Mouse (Mus musculus): ENCODE data around the gene Nudt4. TPM values are rescaled to one million over a fixed set of nuclear protein-coding genes. Genes with fewer than 3 reads are reported as not detected.

The Nudt4 gene
- total and polyA plus RNA-seq, 2 experiments from 2014 or later: 55.5 to 64.7 TPM

GRCm38 (mm10) chr10:95515293-95515931, 48.5 kb downstream of the Nudt4 start:
- Histone ChIP-seq H3K27me3 (ENCODE audit: insufficient read depth, low read length) (no peaks in the 10 kb centered on the region), H3K9me3 (ENCODE audit: low read length) (no peaks in the 10 kb centered on the region), H3K36me3 (ENCODE audit: insufficient read depth, low read length) (no peaks in the 10 kb centered on the region), H3K4me3 (ENCODE audit: low read length) (peak overlapping the region; percentile 97), H3K9ac (replicated peaks; ENCODE audit: low read length) (peak overlapping the region; percentile 96), H3K4me2 (ENCODE audit: low read depth, low read length) (peak overlapping the region; percentile 72), H3K4me1 (ENCODE audit: insufficient read depth, low read length) (0 out of 2 replicates have a peak, but pooled peaks cover 3% of the 10 kb centered on the region), H3K27ac (peak overlapping the region; percentile 98)
- WGBS: under 1% methylated on average over 65 of the region's 80 CpGs
- no peak for TF ChIP-seq CTCF (IDR thresholded peaks at IDR 0.05; ENCODE audit: low read depth)
- ATAC-seq (peak; percentile 64), DNase-seq (ENCODE audit: low spot score) (peak; percentile 44)

GRCm38 (mm10) chr10:95514656-95515292, 49.2 kb downstream of the Nudt4 start, which contains the start of gene Ube2n:
Gene Ube2n, plus strand, starts transcription at chr10:95515145.
- Histone ChIP-seq H3K36me3 (ENCODE audit: insufficient read depth, low read length) (no peaks in the 10 kb centered on the region), H3K4me3 (ENCODE audit: low read length) (peak within 1 kb of the TSS; percentile 97)
- WGBS: under 1% methylated on average over 75 of the region's 81 CpGs

GRCm38 (mm10) chr10:95513768-95514556, 50.0 kb downstream of the Nudt4 start:
- Histone ChIP-seq H3K36me3 (ENCODE audit: insufficient read depth, low read length) (no peaks in the 10 kb centered on the region), H3K9ac (replicated peaks; ENCODE audit: low read length) (peak overlapping the region; percentile 96), H3K4me1 (ENCODE audit: insufficient read depth, low read length) (no peaks in the 10 kb centered on the region), H3K27ac (peak overlapping the region; percentile 98), H3K9me3 (ENCODE audit: low read length) (no peaks in the 10 kb centered on the region), H3K27me3 (ENCODE audit: insufficient read depth, low read length) (no peaks in the 10 kb centered on the region), H3K4me2 (ENCODE audit: low read depth, low read length) (peak overlapping the region; percentile 62), H3K4me3 (ENCODE audit: low read length) (peak overlapping the region; percentile 97)
- DNase-seq (ENCODE audit: low spot score) (no peak), ATAC-seq (peak; percentile 0; the same call in 1 of the 2 replicates)
- no peak for TF ChIP-seq CTCF (IDR thresholded peaks at IDR 0.05; ENCODE audit: low read depth)
- WGBS: 32% methylated on average over 15 of the region's 15 CpGs

More at GRCm38 (mm10) chr10:95514656-95515292, 49.2 kb downstream of the Nudt4 start, which contains the start of gene Ube2n:
- H3K4me1 ChIP-seq (ENCODE audit: insufficient read depth, low read length): 0 out of 2 replicates have a peak, but pooled peaks cover under 1% of the 10 kb centered on the region
- H3K9ac ChIP-seq (replicated peaks; ENCODE audit: low read length): peak within 1 kb of the TSS; percentile 96
- H3K27ac ChIP-seq: peak within 1 kb of the TSS; percentile 98
- H3K27me3 ChIP-seq (ENCODE audit: insufficient read depth, low read length): no peaks in the 10 kb centered on the region
- peak within 1 kb of the TSS; percentile 72 for H3K4me2 ChIP-seq (ENCODE audit: low read depth, low read length)
- ATAC-seq (peak; percentile 98), DNase-seq (ENCODE audit: low spot score) (peak; percentile 99)
- peak; percentile 11; the same call in 1 of the 2 replicates for TF ChIP-seq CTCF (IDR thresholded peaks at IDR 0.05; ENCODE audit: low read depth)
- H3K9me3 ChIP-seq (ENCODE audit: low read length): no peaks in the 10 kb centered on the region

GRCm38 (mm10) chr10:95512635-95513034, 51.3 kb downstream of the Nudt4 start:
- no peaks in the 10 kb centered on the region for H3K9me3 ChIP-seq (ENCODE audit: low read length)
- H3K4me2 ChIP-seq (ENCODE audit: low read depth, low read length): no peak overlapping the region
- H3K4me3 ChIP-seq (ENCODE audit: low read length): no peak overlapping the region
- no peak for ATAC-seq
- H3K4me1 ChIP-seq (ENCODE audit: insufficient read depth, low read length): no peaks in the 10 kb centered on the region
- no peak overlapping the region for H3K27ac ChIP-seq
- H3K36me3 ChIP-seq (ENCODE audit: insufficient read depth, low read length): no peaks in the 10 kb centered on the region
- no peak overlapping the region for H3K9ac ChIP-seq (replicated peaks; ENCODE audit: low read length)
- DNase-seq (ENCODE audit: low spot score): no peak
- no peak for TF ChIP-seq CTCF (IDR thresholded peaks at IDR 0.05; ENCODE audit: low read depth)
- no peaks in the 10 kb centered on the region for H3K27me3 ChIP-seq (ENCODE audit: insufficient read depth, low read length)
- WGBS: 88% methylated on average over 8 of the region's 8 CpGs

- H3K9me3 ChIP-seq (ENCODE audit: low read length): no peaks in the 10 kb centered on the region
- no peak overlapping the region for H3K9ac ChIP-seq (replicated peaks; ENCODE audit: low read length)
- TF ChIP-seq CTCF (IDR thresholded peaks at IDR 0.05; ENCODE audit: low read depth): no peak
- no peak overlapping the region for H3K4me2 ChIP-seq (ENCODE audit: low read depth, low read length)
- 74% methylated on average over 3 of the region's 3 CpGs for WGBS
- DNase-seq (ENCODE audit: low spot score) (no peak), ATAC-seq (no peak)
- no peaks in the 10 kb centered on the region for H3K4me1 ChIP-seq (ENCODE audit: insufficient read depth, low read length)
- no peaks in the 10 kb centered on the region for H3K36me3 ChIP-seq (ENCODE audit: insufficient read depth, low read length)
- no peak overlapping the region for H3K4me3 ChIP-seq (ENCODE audit: low read length)
- H3K27ac ChIP-seq: no peak overlapping the region
- H3K27me3 ChIP-seq (ENCODE audit: insufficient read depth, low read length): no peaks in the 10 kb centered on the region
These were observed 54.7 kb downstream of the Nudt4 start for GRCm38 (mm10) chr10:95509263-95509662.

GRCm38 (mm10) chr10:95508793-95509192, 55.2 kb downstream of the Nudt4 start:
- no peaks in the 10 kb centered on the region for H3K4me1 ChIP-seq (ENCODE audit: insufficient read depth, low read length)
- TF ChIP-seq CTCF (IDR thresholded peaks at IDR 0.05; ENCODE audit: low read depth): no peak
- no peaks in the 10 kb centered on the region for H3K27me3 ChIP-seq (ENCODE audit: insufficient read depth, low read length)
- DNase-seq (ENCODE audit: low spot score) (no peak), ATAC-seq (no peak)
- 66% methylated on average over 6 of the region's 6 CpGs for WGBS
- H3K4me3 ChIP-seq (ENCODE audit: low read length): no peak overlapping the region
- H3K9ac ChIP-seq (replicated peaks; ENCODE audit: low read length): no peak overlapping the region
- no peaks in the 10 kb centered on the region for H3K9me3 ChIP-seq (ENCODE audit: low read length)
- H3K27ac ChIP-seq: no peak overlapping the region
- H3K36me3 ChIP-seq (ENCODE audit: insufficient read depth, low read length): no peaks in the 10 kb centered on the region
- no peak overlapping the region for H3K4me2 ChIP-seq (ENCODE audit: low read depth, low read length)
